Mouse (Mus musculus) embryonic facial prominence, embryonic 12.5 days (tissue): ENCODE data around the gene Pusl1. TPM values are rescaled to one million over a fixed set of nuclear protein-coding genes. Genes with fewer than 3 reads are reported as not detected.

Experiments
- ATAC-seq: fragments of 200-750 bp; cut with Nextera tagmentation; 2 replicates; pipeline ENCODE4 v1.8.0; 2017; ENCODE audit not compliant: insufficient number of reproducible peaks, insufficient read depth, low FRiP score, low TSS enrichment
- H3K27ac ChIP-seq: fragments of 300-500 bp; sonication (generic); 2 replicates; pipeline ENCODE4 v1.5.1; 2016; ENCODE audit warnings: mild to moderate bottlenecking
- H3K27me3 ChIP-seq: fragments of 300-500 bp; sonication (generic); 2 replicates; pipeline ENCODE4 v1.6.1; 2016; ENCODE audit warnings: mild to moderate bottlenecking, moderate library complexity
- H3K36me3 ChIP-seq: fragments of 300-500 bp; sonication (generic); 2 replicates; pipeline ENCODE4 v1.6.1; 2016; ENCODE audit warnings: mild to moderate bottlenecking
- H3K4me1 ChIP-seq: fragments of 300-500 bp; sonication (generic); 2 replicates; pipeline ENCODE4 v1.6.1; 2016
- H3K4me2 ChIP-seq: fragments of 300-500 bp; sonication (generic); replicated peaks from 2 replicates; pipeline ENCODE4 v1.6.1; 2016; ENCODE audit warnings: mild to moderate bottlenecking, moderate library complexity
- H3K4me3 ChIP-seq: fragments of 300-500 bp; sonication (generic); 2 replicates; pipeline ENCODE4 v1.5.1; 2016; ENCODE audit warnings: mild to moderate bottlenecking
- H3K9ac ChIP-seq: fragments of 300-500 bp; sonication (generic); 2 replicates; pipeline ENCODE4 v1.6.1; 2016; ENCODE audit warnings: mild to moderate bottlenecking, moderate library complexity
- H3K9me3 ChIP-seq: fragments of 300-500 bp; sonication (generic); 2 replicates; pipeline ENCODE4 v1.6.1; 2016; ENCODE audit warnings: mild to moderate bottlenecking, moderate library complexity
- WGBS: fragments of 180-500 bp; shearing (Covaris S2); methylation state at CpG from one replicate; pipeline ENCODE4 v1.1.7; 2016; 5-methylcytosine and 5-hydroxymethylcytosine counted together
- polyA plus RNA-seq: library from polyadenylated mRNA; unstranded; fragments of >200 nt; fragmentation: Nextera tagmentation; extraction: Ambion mirVana; gene quantifications from 2 replicates; pipeline ENCODE4 v1.2.1, GENCODE M21; 2016

The Pusl1 gene
- 56.0 and 56.6 TPM in 2 replicates for polyA plus RNA-seq

- under 1% methylated on average over 52 of the region's 52 CpGs for WGBS
- peak within 1 kb of the TSS; percentile 95 for H3K27ac ChIP-seq
- no peaks in the 10 kb centered on the region for H3K27me3 ChIP-seq
- H3K9ac ChIP-seq: peak within 1 kb of the TSS; percentile 83
- peak within 1 kb of the TSS; percentile 92 for H3K4me3 ChIP-seq
- peak within 1 kb of the TSS; percentile 96 for H3K4me2 ChIP-seq
- peaks cover 34% of the 10 kb centered on the region for H3K36me3 ChIP-seq
- peaks cover 34% of the 10 kb centered on the region for H3K4me1 ChIP-seq
- H3K9me3 ChIP-seq: no peaks in the 10 kb centered on the region
- ATAC-seq: peak; percentile 82
Observed at GRCm38 (mm10) chr4:155891551-155892001, at the start of gene Pusl1, which contains the start of gene Acap3. Gene Pusl1, minus strand, starts transcription at chr4:155891781. Gene Acap3, plus strand, starts transcription at chr4:155891822.

GRCm38 (mm10) chr4:155932031-155932430 is 40.5 kb upstream of the Pusl1 start:
- no peaks in the 10 kb centered on the region for H3K27me3 ChIP-seq
- WGBS: 63% methylated on average over 1 of the region's 1 CpGs
- ATAC-seq: no peak
- H3K4me2 ChIP-seq: no peak overlapping the region
- no peak overlapping the region for H3K9ac ChIP-seq
- no peaks in the 10 kb centered on the region for H3K9me3 ChIP-seq
- H3K4me3 ChIP-seq: no peak overlapping the region
- no peaks in the 10 kb centered on the region for H3K4me1 ChIP-seq
- H3K36me3 ChIP-seq: no peaks in the 10 kb centered on the region
- no peak overlapping the region for H3K27ac ChIP-seq

- no peak overlapping the region for H3K9ac ChIP-seq
- no peaks in the 10 kb centered on the region for H3K9me3 ChIP-seq
- H3K4me3 ChIP-seq: no peak overlapping the region
- peaks cover 26% of the 10 kb centered on the region for H3K36me3 ChIP-seq
- no peak for ATAC-seq
- no peak overlapping the region for H3K27ac ChIP-seq
- H3K4me1 ChIP-seq: no peaks in the 10 kb centered on the region
- no peak overlapping the region for H3K4me2 ChIP-seq
- 92% methylated on average over 4 of the region's 4 CpGs for WGBS
- H3K27me3 ChIP-seq: no peaks in the 10 kb centered on the region
Observed at GRCm38 (mm10) chr4:155908751-155909150, 17.2 kb upstream of the Pusl1 start.

DNA sequence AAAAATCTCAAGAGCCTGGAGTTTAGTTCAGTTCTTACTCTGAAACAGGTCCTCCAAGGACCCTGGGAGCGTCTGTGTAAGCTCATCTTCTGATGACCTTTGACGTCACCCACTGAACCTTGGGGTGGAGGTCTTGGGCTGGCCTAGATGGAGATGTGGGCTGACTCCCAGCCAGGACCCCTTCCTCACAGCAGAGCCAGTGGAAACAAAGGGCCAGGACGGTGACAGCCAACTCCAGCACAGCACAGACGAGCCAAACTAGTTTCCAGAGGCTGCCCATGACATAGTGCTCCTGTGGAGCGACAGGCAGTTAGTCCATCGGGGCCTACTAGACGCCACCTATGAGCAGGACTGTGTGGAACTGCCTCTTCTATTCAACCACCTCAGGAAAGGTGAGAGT is 16.7 kb upstream of the Pusl1 start:
- Histone ChIP-seq H3K4me1 (no peaks in the 10 kb centered on the region), H3K4me2 (no peak overlapping the region), H3K4me3 (no peak overlapping the region), H3K27ac (no peak overlapping the region), H3K9ac (no peak overlapping the region), H3K9me3 (no peaks in the 10 kb centered on the region), H3K36me3 (peaks cover 31% of the 10 kb centered on the region), H3K27me3 (no peaks in the 10 kb centered on the region)
- no peak for ATAC-seq
- 74% methylated on average over 7 of the region's 7 CpGs for WGBS

GRCm38 (mm10) chr4:155907003-155907402 is 15.4 kb upstream of the Pusl1 start:
- ATAC-seq: no peak

GRCm38 (mm10) chr4:155906125-155906524 is 14.5 kb upstream of the Pusl1 start:
- Histone ChIP-seq H3K27ac (no peak overlapping the region), H3K4me3 (no peak overlapping the region), H3K9me3 (no peaks in the 10 kb centered on the region), H3K27me3 (no peaks in the 10 kb centered on the region), H3K36me3 (peaks cover 52% of the 10 kb centered on the region), H3K9ac (no peak overlapping the region), H3K4me1 (no peaks in the 10 kb centered on the region), H3K4me2 (no peak overlapping the region)
- no peak for ATAC-seq
- WGBS: 78% methylated on average over 9 of the region's 9 CpGs

More at GRCm38 (mm10) chr4:155907003-155907402, 15.4 kb upstream of the Pusl1 start:
- 84% methylated on average over 11 of the region's 11 CpGs for WGBS
- Histone ChIP-seq H3K4me1 (no peaks in the 10 kb centered on the region), H3K9ac (no peak overlapping the region), H3K27me3 (no peaks in the 10 kb centered on the region), H3K9me3 (no peaks in the 10 kb centered on the region), H3K36me3 (peaks cover 44% of the 10 kb centered on the region), H3K4me3 (no peak overlapping the region), H3K4me2 (no peak overlapping the region), H3K27ac (no peak overlapping the region)

DNA sequence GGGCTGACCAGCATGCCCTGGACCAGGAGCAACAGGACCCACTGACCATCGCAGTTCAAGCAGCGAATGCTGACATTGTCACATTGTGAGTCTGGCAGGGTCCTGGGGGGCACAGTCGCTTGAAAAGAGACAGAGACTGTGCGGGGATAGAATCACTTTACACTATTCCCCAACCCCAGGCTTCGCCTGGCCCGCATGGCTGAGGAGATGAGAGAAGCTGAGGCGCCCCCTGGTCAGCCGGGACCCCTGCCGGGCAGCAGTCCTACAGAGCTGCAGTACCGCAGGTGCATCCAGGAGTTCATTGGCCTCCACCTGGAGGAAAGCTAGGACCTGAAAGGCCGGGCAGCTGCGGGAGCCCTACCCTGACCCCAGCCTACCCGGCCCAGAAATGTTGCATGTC is 14.1 kb upstream of the Pusl1 start:
- Histone ChIP-seq H3K9ac (no peak overlapping the region), H3K27ac (no peak overlapping the region), H3K27me3 (no peaks in the 10 kb centered on the region), H3K9me3 (no peaks in the 10 kb centered on the region), H3K4me2 (no peak overlapping the region), H3K4me3 (no peak overlapping the region), H3K4me1 (no peaks in the 10 kb centered on the region), H3K36me3 (peaks cover 57% of the 10 kb centered on the region)
- 87% methylated on average over 13 of the region's 13 CpGs for WGBS
- no peak for ATAC-seq

DNA sequence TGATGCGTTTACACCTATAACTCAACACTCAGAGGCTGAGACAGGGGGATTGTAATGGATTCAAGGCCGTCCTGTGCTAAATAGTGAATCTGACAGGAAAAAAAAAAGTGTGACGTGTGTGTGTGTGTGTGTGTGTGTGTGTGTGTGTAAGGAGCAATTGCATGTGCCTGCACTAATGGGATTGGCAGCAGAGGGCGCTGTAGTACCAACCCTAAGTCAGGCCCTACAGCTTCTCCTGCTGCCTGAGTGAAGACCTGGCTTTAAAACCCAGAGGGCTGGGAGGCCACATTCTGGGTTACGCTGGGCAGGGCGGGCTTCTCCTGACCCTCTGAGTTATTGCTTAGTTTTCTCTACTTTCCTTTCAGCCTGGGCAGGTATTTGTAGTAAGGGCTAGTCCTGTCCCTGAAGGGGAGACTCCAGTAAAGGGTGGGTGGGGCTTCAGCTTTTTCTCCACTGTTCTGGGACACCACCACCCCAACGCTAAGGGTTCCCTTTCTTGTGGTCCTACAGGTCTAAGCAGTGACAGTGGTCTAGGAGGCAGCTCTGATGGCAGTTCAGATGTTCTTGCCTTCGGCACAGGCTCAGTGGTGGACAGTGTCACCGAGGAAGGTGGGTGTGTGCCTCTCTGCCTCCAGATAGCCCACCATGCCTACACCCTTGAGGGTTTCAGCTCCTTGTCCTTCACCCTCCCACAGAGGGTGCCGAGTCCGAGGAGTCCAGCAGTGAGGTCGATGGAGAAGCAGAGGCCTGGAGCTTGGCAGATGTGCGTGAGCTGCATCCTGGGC is 12.9 kb upstream of the Pusl1 start:
- H3K9me3 ChIP-seq: no peaks in the 10 kb centered on the region
- ATAC-seq: no peak
- H3K4me2 ChIP-seq: no peak overlapping the region
- 0 out of 2 replicates have a peak overlapping the region, but pooled peaks have one; percentile 0 for H3K4me3 ChIP-seq
- H3K36me3 ChIP-seq: peaks cover 68% of the 10 kb centered on the region
- no peaks in the 10 kb centered on the region for H3K4me1 ChIP-seq
- no peak overlapping the region for H3K27ac ChIP-seq
- no peak overlapping the region for H3K9ac ChIP-seq
- 94% methylated on average over 13 of the region's 13 CpGs for WGBS
- H3K27me3 ChIP-seq: no peaks in the 10 kb centered on the region

DNA sequence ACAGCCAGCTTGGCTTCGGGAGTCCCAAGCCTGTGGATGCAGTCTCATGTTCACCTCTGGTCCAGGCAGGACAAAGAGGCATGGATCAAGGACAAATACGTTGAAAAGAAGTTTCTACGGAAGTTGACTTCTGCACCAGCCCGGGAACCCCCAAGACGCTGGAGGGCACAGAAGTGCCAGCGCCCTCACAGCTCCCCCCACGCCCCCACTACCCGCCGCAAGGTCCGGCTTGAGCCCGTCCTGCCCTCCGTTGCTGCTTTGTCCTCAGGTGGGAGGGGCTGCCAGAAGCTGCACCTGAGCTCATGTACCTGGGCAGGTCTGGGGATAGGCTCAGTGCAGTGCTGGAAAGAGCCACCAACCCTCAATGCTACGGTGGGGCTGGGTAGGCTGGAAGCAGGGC is 11.7 kb upstream of the Pusl1 start:
- H3K4me3 ChIP-seq: no peak overlapping the region
- WGBS: 95% methylated on average over 13 of the region's 13 CpGs
- H3K4me1 ChIP-seq: no peaks in the 10 kb centered on the region
- H3K9me3 ChIP-seq: no peaks in the 10 kb centered on the region
- no peak overlapping the region for H3K9ac ChIP-seq
- H3K36me3 ChIP-seq: peaks cover 80% of the 10 kb centered on the region
- H3K4me2 ChIP-seq: no peak overlapping the region
- no peak overlapping the region for H3K27ac ChIP-seq
- ATAC-seq: no peak
- no peaks in the 10 kb centered on the region for H3K27me3 ChIP-seq

DNA sequence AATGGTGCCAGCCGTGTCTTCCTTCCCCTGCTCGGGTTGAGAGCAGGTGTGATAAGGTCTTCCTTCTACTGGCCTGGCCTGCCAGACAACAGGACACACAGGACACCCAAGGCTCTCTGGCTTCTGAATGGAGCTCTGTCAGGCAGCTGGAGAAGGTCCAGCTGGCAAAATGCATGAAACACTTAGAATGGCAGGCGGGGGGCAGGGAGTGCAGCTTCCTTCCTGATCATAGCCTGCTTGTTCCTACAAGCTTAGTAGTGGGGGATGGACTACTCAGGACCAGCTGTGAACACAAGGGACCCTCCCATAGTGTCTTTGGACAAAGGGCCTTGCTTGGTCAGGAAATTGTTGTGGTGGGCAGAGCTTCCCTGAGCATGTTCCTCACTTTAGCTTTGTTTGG is 9.6 kb upstream of the Pusl1 start:
- Histone ChIP-seq H3K4me3 (no peak overlapping the region), H3K36me3 (peaks cover 86% of the 10 kb centered on the region), H3K4me2 (no peak overlapping the region), H3K27me3 (no peaks in the 10 kb centered on the region), H3K27ac (no peak overlapping the region), H3K4me1 (no peaks in the 10 kb centered on the region), H3K9me3 (no peaks in the 10 kb centered on the region), H3K9ac (no peak overlapping the region)
- WGBS: 94% methylated on average over 3 of the region's 3 CpGs
- no peak for ATAC-seq

DNA sequence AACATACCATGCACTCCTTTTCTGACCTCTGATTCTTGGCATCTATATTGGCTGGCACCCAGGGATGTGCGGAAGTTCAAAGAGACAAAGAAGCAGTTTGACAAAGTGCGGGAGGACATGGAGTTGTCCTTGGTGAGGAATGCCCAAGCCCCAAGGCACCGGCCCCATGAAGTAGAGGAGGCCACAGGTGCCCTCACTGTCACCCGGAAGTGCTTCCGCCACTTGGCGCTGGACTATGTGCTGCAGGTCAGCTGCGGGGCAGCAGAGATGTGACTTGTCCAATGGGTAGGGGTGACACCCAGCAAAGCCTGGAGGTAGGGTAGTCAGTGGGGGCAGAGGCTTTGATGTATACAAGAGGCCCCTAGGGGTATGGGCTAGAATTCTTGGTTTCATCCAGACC is 7.8 kb upstream of the Pusl1 start:
- Histone ChIP-seq H3K36me3 (peaks cover 69% of the 10 kb centered on the region), H3K4me2 (no peak overlapping the region)
- WGBS: 93% methylated on average over 7 of the region's 7 CpGs

GRCm38 (mm10) chr4:155898318-155898717 is 6.7 kb upstream of the Pusl1 start:
- H3K4me3 ChIP-seq: no peak overlapping the region
- no peak overlapping the region for H3K4me2 ChIP-seq
- no peaks in the 10 kb centered on the region for H3K27me3 ChIP-seq
- peaks cover 16% of the 10 kb centered on the region for H3K4me1 ChIP-seq
- H3K36me3 ChIP-seq: peaks cover 58% of the 10 kb centered on the region
- ATAC-seq: no peak
- whole genome bisulfite sequencing: 93% methylated on average over 2 of the region's 2 CpGs
- H3K27ac ChIP-seq: no peak overlapping the region
- no peaks in the 10 kb centered on the region for H3K9me3 ChIP-seq
- H3K9ac ChIP-seq: no peak overlapping the region

More for the DNA sequence above, 7.8 kb upstream of the Pusl1 start:
- no peak for ATAC-seq
- H3K9ac ChIP-seq: no peak overlapping the region
- H3K9me3 ChIP-seq: no peaks in the 10 kb centered on the region
- peaks cover 6% of the 10 kb centered on the region for H3K4me1 ChIP-seq
- no peaks in the 10 kb centered on the region for H3K27me3 ChIP-seq
- H3K4me3 ChIP-seq: no peak overlapping the region
- H3K27ac ChIP-seq: no peak overlapping the region
